Mouse (Mus musculus) lung, postnatal 0 days (tissue): ENCODE data around the gene Pitpnc1.
A peak's percentile ranks its signal among the peaks of the same experiment; 100 is the strongest.

Experiments used
- CTCF ChIP-seq: IDR thresholded peaks from 2 replicates; pipeline ENCODE4 v1.5.1; 2016; ENCODE audit warnings: antibody characterized with exemption, mild to moderate bottlenecking
- EP300 ChIP-seq: IDR thresholded peaks from 2 replicates; pipeline ENCODE4 v1.6.1; 2016; ENCODE audit warnings: antibody characterized with exemption, mild to moderate bottlenecking, control low read depth

DNA sequence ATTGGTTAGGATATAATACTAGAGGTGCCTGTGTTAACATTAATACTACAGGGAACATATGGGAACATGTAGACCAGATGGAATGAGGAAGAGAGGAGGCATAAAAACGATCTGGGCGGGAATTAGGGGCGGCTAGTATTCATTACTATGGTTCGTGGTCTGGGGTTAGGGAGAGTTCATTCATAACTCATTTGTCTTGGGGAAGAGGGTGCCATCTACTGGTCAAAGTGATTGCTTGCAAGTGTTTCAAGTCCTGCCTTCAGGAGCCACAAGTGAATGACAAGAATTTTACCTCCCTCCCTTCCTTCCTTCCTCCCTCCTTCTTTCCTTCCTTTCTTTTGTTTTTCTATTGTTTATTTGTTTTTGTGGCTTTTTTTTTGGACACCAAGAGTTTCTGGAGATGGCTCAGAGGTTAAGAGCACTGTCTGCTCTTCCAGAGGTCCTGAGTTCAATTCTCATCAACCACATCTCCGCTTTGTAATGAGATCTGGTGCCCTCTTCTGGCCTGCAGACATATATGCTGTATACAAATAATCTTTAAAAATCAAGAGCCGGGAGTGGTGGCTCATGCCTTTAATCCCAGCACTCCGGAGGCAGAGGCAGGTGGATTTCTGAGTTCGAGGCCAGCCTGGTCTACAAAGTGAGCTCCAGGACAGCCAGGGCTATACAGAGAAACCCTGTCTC lies 2.8 kb upstream of the Pitpnc1 start:
- TF ChIP-seq CTCF (peak; percentile 81), EP300 (0 out of 2 replicates have a peak, but pooled peaks have one; percentile 9)
